Mouse (Mus musculus): ENCODE results near the gene Txnrd1. TPM values are rescaled to one million over a fixed set of nuclear protein-coding genes. Genes with fewer than 3 reads are reported as not detected.

Txnrd1 gene
- polyA plus RNA-seq, 1 experiment from 2014 or later: 113 TPM

GRCm38 (mm10) chr10:82899810-82900421 is 66.2 kb downstream of the Txnrd1 start:
- Histone ChIP-seq H3K9me3 (ENCODE audit: low read length) (no peaks in the 10 kb centered on the region), H3K4me3 (ENCODE audit: low read length) (no peak overlapping the region), H3K9ac (replicated peaks; ENCODE audit: low read length) (no peak overlapping the region), H3K4me2 (replicated peaks; ENCODE audit: low read depth, low read length) (no peak overlapping the region), H3K4me1 (ENCODE audit: insufficient read depth, low read length) (no peaks in the 10 kb centered on the region), H3K27me3 (ENCODE audit: insufficient read depth, low read length) (no peaks in the 10 kb centered on the region), H3K27ac (ENCODE audit: low read length) (no peak overlapping the region), H3K36me3 (ENCODE audit: insufficient read depth, low read length) (peaks cover 28% of the 10 kb centered on the region)
- 57% methylated on average over 16 of the region's 16 CpGs for WGBS
- ATAC-seq (ENCODE audit: low FRiP score, low TSS enrichment): peak; percentile 25; the same call in 1 of the 2 replicates

- no peaks in the 10 kb centered on the region for H3K9me3 ChIP-seq (ENCODE audit: low read length)
- H3K36me3 ChIP-seq (ENCODE audit: insufficient read depth, low read length): peaks cover 23% of the 10 kb centered on the region
- no peak for ATAC-seq (ENCODE audit: low FRiP score, low TSS enrichment)
- H3K4me1 ChIP-seq (ENCODE audit: insufficient read depth, low read length): no peaks in the 10 kb centered on the region
- WGBS: 54% methylated on average over 7 of the region's 7 CpGs
- H3K9ac ChIP-seq (replicated peaks; ENCODE audit: low read length): no peak overlapping the region
- H3K27ac ChIP-seq (ENCODE audit: low read length): no peak overlapping the region
- H3K4me2 ChIP-seq (replicated peaks; ENCODE audit: low read depth, low read length): no peak overlapping the region
- no peak overlapping the region for H3K4me3 ChIP-seq (ENCODE audit: low read length)
- H3K27me3 ChIP-seq (ENCODE audit: insufficient read depth, low read length): no peaks in the 10 kb centered on the region
Measured at GRCm38 (mm10) chr10:82900546-82900945, 66.8 kb downstream of the Txnrd1 start.

GRCm38 (mm10) chr10:82901436-82901835 is 67.7 kb downstream of the Txnrd1 start:
- H3K4me2 ChIP-seq (replicated peaks; ENCODE audit: low read depth, low read length): no peak overlapping the region
- no peak overlapping the region for H3K27ac ChIP-seq (ENCODE audit: low read length)
- H3K4me3 ChIP-seq (ENCODE audit: low read length): no peak overlapping the region
- H3K36me3 ChIP-seq (ENCODE audit: insufficient read depth, low read length): peaks cover 14% of the 10 kb centered on the region
- no peaks in the 10 kb centered on the region for H3K9me3 ChIP-seq (ENCODE audit: low read length)
- WGBS: 0% methylated on average over 7 of the region's 7 CpGs
- peak; percentile 86 for ATAC-seq (ENCODE audit: low FRiP score, low TSS enrichment)
- H3K4me1 ChIP-seq (ENCODE audit: insufficient read depth, low read length): no peaks in the 10 kb centered on the region
- no peaks in the 10 kb centered on the region for H3K27me3 ChIP-seq (ENCODE audit: insufficient read depth, low read length)
- H3K9ac ChIP-seq (replicated peaks; ENCODE audit: low read length): no peak overlapping the region

GRCm38 (mm10) chr10:82908526-82908925 is 74.8 kb downstream of the Txnrd1 start:
- Histone ChIP-seq H3K27ac (ENCODE audit: low read length) (no peak overlapping the region), H3K9ac (replicated peaks; ENCODE audit: low read length) (no peak overlapping the region), H3K27me3 (ENCODE audit: insufficient read depth, low read length) (peaks cover 8% of the 10 kb centered on the region), H3K36me3 (ENCODE audit: insufficient read depth, low read length) (no peaks in the 10 kb centered on the region), H3K9me3 (ENCODE audit: low read length) (no peaks in the 10 kb centered on the region), H3K4me3 (ENCODE audit: low read length) (no peak overlapping the region), H3K4me1 (ENCODE audit: insufficient read depth, low read length) (0 out of 2 replicates have a peak, but pooled peaks cover 3% of the 10 kb centered on the region), H3K4me2 (replicated peaks; ENCODE audit: low read depth, low read length) (no peak overlapping the region)
- no peak for ATAC-seq (ENCODE audit: low FRiP score, low TSS enrichment)
- WGBS: 88% methylated on average over 7 of the region's 7 CpGs

- WGBS: 21% methylated on average over 9 of the region's 9 CpGs
- ATAC-seq (ENCODE audit: low FRiP score, low TSS enrichment): 0 out of 2 replicates have a peak, but pooled peaks have one; percentile 29
- H3K4me3 ChIP-seq (ENCODE audit: low read length): no peak overlapping the region
- 0 out of 2 replicates have a peak, but pooled peaks cover 3% of the 10 kb centered on the region for H3K4me1 ChIP-seq (ENCODE audit: insufficient read depth, low read length)
- H3K36me3 ChIP-seq (ENCODE audit: insufficient read depth, low read length): no peaks in the 10 kb centered on the region
- H3K27ac ChIP-seq (ENCODE audit: low read length): no peak overlapping the region
- H3K9me3 ChIP-seq (ENCODE audit: low read length): no peaks in the 10 kb centered on the region
- H3K27me3 ChIP-seq (ENCODE audit: insufficient read depth, low read length): peaks cover 8% of the 10 kb centered on the region
- no peak overlapping the region for H3K4me2 ChIP-seq (replicated peaks; ENCODE audit: low read depth, low read length)
- H3K9ac ChIP-seq (replicated peaks; ENCODE audit: low read length): no peak overlapping the region
Measured at GRCm38 (mm10) chr10:82909382-82909781, 75.6 kb downstream of the Txnrd1 start.

- no peak overlapping the region for H3K4me2 ChIP-seq (replicated peaks; ENCODE audit: low read depth, low read length)
- H3K4me3 ChIP-seq (ENCODE audit: low read length): no peak overlapping the region
- H3K9ac ChIP-seq (replicated peaks; ENCODE audit: low read length): no peak overlapping the region
- 0 out of 2 replicates have a peak, but pooled peaks cover 3% of the 10 kb centered on the region for H3K4me1 ChIP-seq (ENCODE audit: insufficient read depth, low read length)
- H3K27me3 ChIP-seq (ENCODE audit: insufficient read depth, low read length): peaks cover 8% of the 10 kb centered on the region
- H3K9me3 ChIP-seq (ENCODE audit: low read length): no peaks in the 10 kb centered on the region
- H3K27ac ChIP-seq (ENCODE audit: low read length): no peak overlapping the region
- no peak for ATAC-seq (ENCODE audit: low FRiP score, low TSS enrichment)
- no peaks in the 10 kb centered on the region for H3K36me3 ChIP-seq (ENCODE audit: insufficient read depth, low read length)
- WGBS: 71% methylated on average over 3 of the region's 3 CpGs
Measured at GRCm38 (mm10) chr10:82910198-82910597, 76.4 kb downstream of the Txnrd1 start.

- Histone ChIP-seq H3K27ac (ENCODE audit: low read length) (no peak overlapping the region), H3K4me3 (ENCODE audit: low read length) (no peak overlapping the region), H3K36me3 (ENCODE audit: insufficient read depth, low read length) (no peaks in the 10 kb centered on the region), H3K9me3 (ENCODE audit: low read length) (no peaks in the 10 kb centered on the region), H3K27me3 (ENCODE audit: insufficient read depth, low read length) (peaks cover 4% of the 10 kb centered on the region; the same call in 1 of the 2 replicates), H3K9ac (replicated peaks; ENCODE audit: low read length) (no peak overlapping the region), H3K4me2 (replicated peaks; ENCODE audit: low read depth, low read length) (no peak overlapping the region), H3K4me1 (ENCODE audit: insufficient read depth, low read length) (0 out of 2 replicates have a peak, but pooled peaks cover 3% of the 10 kb centered on the region)
- WGBS: 61% methylated on average over 4 of the region's 4 CpGs
- no peak for ATAC-seq (ENCODE audit: low FRiP score, low TSS enrichment)
Measured at GRCm38 (mm10) chr10:82913238-82913637, 79.5 kb downstream of the Txnrd1 start.

- H3K4me2 ChIP-seq (replicated peaks; ENCODE audit: low read depth, low read length): no peak overlapping the region
- H3K4me3 ChIP-seq (ENCODE audit: low read length): no peak overlapping the region
- no peak for ATAC-seq (ENCODE audit: low FRiP score, low TSS enrichment)
- 0 out of 2 replicates have a peak, but pooled peaks cover 3% of the 10 kb centered on the region for H3K4me1 ChIP-seq (ENCODE audit: insufficient read depth, low read length)
- no peaks in the 10 kb centered on the region for H3K9me3 ChIP-seq (ENCODE audit: low read length)
- no peak overlapping the region for H3K9ac ChIP-seq (replicated peaks; ENCODE audit: low read length)
- WGBS: 87% methylated on average over 6 of the region's 6 CpGs
- H3K27me3 ChIP-seq (ENCODE audit: insufficient read depth, low read length): peaks cover 4% of the 10 kb centered on the region; the same call in 1 of the 2 replicates
- H3K27ac ChIP-seq (ENCODE audit: low read length): no peak overlapping the region
- no peaks in the 10 kb centered on the region for H3K36me3 ChIP-seq (ENCODE audit: insufficient read depth, low read length)
Measured at GRCm38 (mm10) chr10:82913772-82914171, 80.0 kb downstream of the Txnrd1 start.

- ATAC-seq (ENCODE audit: low FRiP score, low TSS enrichment): no peak
- Histone ChIP-seq H3K4me1 (ENCODE audit: insufficient read depth, low read length) (no peaks in the 10 kb centered on the region), H3K36me3 (ENCODE audit: insufficient read depth, low read length) (no peaks in the 10 kb centered on the region), H3K27me3 (ENCODE audit: insufficient read depth, low read length) (no peaks in the 10 kb centered on the region), H3K4me2 (replicated peaks; ENCODE audit: low read depth, low read length) (no peak overlapping the region), H3K27ac (ENCODE audit: low read length) (no peak overlapping the region), H3K4me3 (ENCODE audit: low read length) (no peak overlapping the region), H3K9me3 (ENCODE audit: low read length) (no peaks in the 10 kb centered on the region), H3K9ac (replicated peaks; ENCODE audit: low read length) (no peak overlapping the region)
- whole genome bisulfite sequencing: 63% methylated on average over 2 of the region's 2 CpGs
Measured at GRCm38 (mm10) chr10:82918675-82919074, 84.9 kb downstream of the Txnrd1 start.

GRCm38 (mm10) chr10:82919404-82919980 is 85.7 kb downstream of the Txnrd1 start:
- Histone ChIP-seq H3K27me3 (ENCODE audit: insufficient read depth, low read length) (no peaks in the 10 kb centered on the region), H3K4me1 (ENCODE audit: insufficient read depth, low read length) (no peaks in the 10 kb centered on the region), H3K36me3 (ENCODE audit: insufficient read depth, low read length) (no peaks in the 10 kb centered on the region), H3K9ac (replicated peaks; ENCODE audit: low read length) (no peak overlapping the region), H3K9me3 (ENCODE audit: low read length) (no peaks in the 10 kb centered on the region), H3K4me2 (replicated peaks; ENCODE audit: low read depth, low read length) (no peak overlapping the region), H3K4me3 (ENCODE audit: low read length) (no peak overlapping the region), H3K27ac (ENCODE audit: low read length) (no peak overlapping the region)
- no peak for ATAC-seq (ENCODE audit: low FRiP score, low TSS enrichment)
- 92% methylated on average over 4 of the region's 4 CpGs for WGBS
